Comparison of ENCODE assay signal across 12 mouse cellular contexts in genomic region chr6:125312171-125312570, GRCm38 (mm10). TPM values are rescaled to one million over a fixed set of nuclear protein-coding genes. Genes with fewer than 3 reads are reported as not detected.
DNase-seq lines count a peak whose midpoint lies in the region; ATAC-seq and TF ChIP-seq lines count a peak whose summit lies in the region.
"Had no signal": no experiment of that assay in that cellular context is flagged by ENCODE, and none has a peak within 500 bp of the region (broad histone marks: within the 10 kb centered on the region; RNA-seq: fewer than 3 reads in every experiment).

No protein-coding gene starts in this region.

- H3K36me3 ChIP-seq in heart, embryonic 15.5 days: peaks cover 24% of the 10 kb centered on the region
- H3K36me3 ChIP-seq in C2C12 (ENCODE audit: control insufficient read depth, insufficient read depth): peaks cover 28% of the 10 kb centered on the region
- H3K36me3 ChIP-seq in liver, embryonic 11.5 days (ENCODE audit: control insufficient read depth, insufficient read depth, low read length): no peaks in the 10 kb centered on the region; the same call in none of the 2 replicates

- ATAC-seq in heart, embryonic 15.5 days (replicated peaks; ENCODE audit: insufficient number of reproducible peaks, insufficient read depth, low FRiP score, low read depth): no peak
- no peak for ATAC-seq in liver, embryonic 11.5 days (replicated peaks; ENCODE audit: low FRiP score)
- ATAC-seq: activated CD4-positive, CD25-positive, alpha-beta regulatory T cell, adult 4 months had no signal

- H3K79me2 ChIP-seq in C2C12 (ENCODE audit: control insufficient read depth, insufficient read depth): peaks cover 18% of the 10 kb centered on the region

- H3K9ac ChIP-seq in heart, embryonic 15.5 days: peak overlapping the region; percentile 77
- H3K9ac ChIP-seq in liver, embryonic 11.5 days (ENCODE audit: low read depth, low read length): no peak overlapping the region

- TF ChIP-seq CTCF in C2C12 (IDR thresholded peaks at IDR 0.05; ENCODE audit: control insufficient read depth, insufficient read depth, insufficient read length): no peak
- no peak for TF ChIP-seq CTCF in embryonic fibroblast, embryonic 13.5 days (IDR thresholded peaks at IDR 0.05; ENCODE audit: borderline replicate concordance, insufficient read depth, low read length)

- H3K27me3 ChIP-seq in heart, embryonic 15.5 days: no peaks in the 10 kb centered on the region
- no peaks in the 10 kb centered on the region for H3K27me3 ChIP-seq in C2C12 (ENCODE audit: control insufficient read depth, insufficient read depth, insufficient read length)
- no peaks in the 10 kb centered on the region for H3K27me3 ChIP-seq in liver, embryonic 11.5 days (replicated peaks; ENCODE audit: control insufficient read depth, insufficient read depth, low read length)

- no peaks in the 10 kb centered on the region for H3K9me3 ChIP-seq in heart, embryonic 15.5 days (replicated peaks)
- no peaks in the 10 kb centered on the region for H3K9me3 ChIP-seq in liver, embryonic 11.5 days (ENCODE audit: control insufficient read depth, low read length)
- H3K9me3 ChIP-seq: forebrain, embryonic 10.5 days had no signal

- TF ChIP-seq POLR2A in embryonic fibroblast, embryonic 13.5 days (IDR thresholded peaks at IDR 0.05; ENCODE audit: low read depth, low read length): no peak

- intact Hi-C loops in heart, postnatal 25 days (cut with DNase I): loop anchor here (5.0 kb wide), 1 partner anchor 40 kb away; no protein-coding TSS in a partner anchor

- H3K79me3 ChIP-seq in C2C12 (ENCODE audit: low read depth): peaks cover 6% of the 10 kb centered on the region

- H3K4me1 ChIP-seq in heart, embryonic 15.5 days (replicated peaks): peaks cover 36% of the 10 kb centered on the region
- no peaks in the 10 kb centered on the region for H3K4me1 ChIP-seq in embryonic fibroblast, embryonic 13.5 days (ENCODE audit: control insufficient read depth, insufficient read depth, low read length)
- H3K4me1 ChIP-seq in liver, embryonic 11.5 days (replicated peaks; ENCODE audit: control insufficient read depth, insufficient read depth, low read length): peaks cover 18% of the 10 kb centered on the region

- H3K4me3 ChIP-seq in heart, embryonic 15.5 days: peak overlapping the region; percentile 64
- peak overlapping the region; percentile 56 for H3K4me3 ChIP-seq in C2C12 (ENCODE audit: insufficient read depth, poor library complexity, severe bottlenecking)
- peak overlapping the region; percentile 62 for H3K4me3 ChIP-seq in embryonic fibroblast, embryonic 13.5 days (ENCODE audit: insufficient read depth, low read length)
- H3K4me3 ChIP-seq in liver, embryonic 11.5 days (ENCODE audit: low read depth, low read length): peak overlapping the region; percentile 60

- peak overlapping the region; percentile 76 for H3K4me2 ChIP-seq in heart, embryonic 15.5 days
- peak overlapping the region; percentile 77 for H3K4me2 ChIP-seq in liver, embryonic 11.5 days

- no peak for DNase-seq in heart, postnatal 25 days (ENCODE audit: low spot score)
- no peak for DNase-seq in liver, embryonic 11.5 days (ENCODE audit: low spot score)
- DNase-seq in thymus, postnatal 14 days: no peak
- DNase-seq in layer of hippocampus, postnatal 14 days (ENCODE audit: low spot score in 2 of 2): no peak
- DNase-seq in cerebellum, adult 9-10 months: no peak
- DNase-seq: cerebellum, adult 11 months; right cerebral cortex, postnatal 25 days had no signal

- H3ac ChIP-seq in C2C12 (ENCODE audit: control insufficient read depth, insufficient read length, low read depth): no peak overlapping the region

- no peak overlapping the region for H3K27ac ChIP-seq in heart, embryonic 15.5 days
- no peak overlapping the region for H3K27ac ChIP-seq in embryonic fibroblast, embryonic 13.5 days (ENCODE audit: insufficient read depth, low read length)
- peak overlapping the region; percentile 45; the same call in 1 of the 2 replicates for H3K27ac ChIP-seq in liver, embryonic 11.5 days (ENCODE audit: low read depth, low read length)

- 66% methylated on average over 9 of the region's 9 CpGs for WGBS in heart, embryonic 15.5 days
- 79% methylated on average over 9 of the region's 9 CpGs for whole genome bisulfite sequencing in liver, embryonic 11.5 days

TF ChIP-seq in C2C12, 6 proteins besides CTCF, POLR2A, EP300 and RAD21:
- TF ChIP-seq MYOD1 (IDR thresholded peaks at IDR 0.05; ENCODE audit: control insufficient read depth, insufficient read length, low read depth) (no peak), USF1 (IDR thresholded peaks at IDR 0.05; ENCODE audit: low read depth) (no peak), CEBPB (IDR thresholded peaks at IDR 0.05; ENCODE audit: low read depth) (no peak), FOSL1 (IDR thresholded peaks at IDR 0.05; ENCODE audit: insufficient read depth, low read length, poor library complexity, severe bottlenecking) (no peak), MYOG (IDR thresholded peaks at IDR 0.05; ENCODE audit: control insufficient read depth, extremely low read depth, insufficient read length) (no peak), MAX (IDR thresholded peaks at IDR 0.05) (no peak)

RNA-seq across cellular contexts. Expression of gene Ltbr, which starts 1.5 kb away (rescaled TPM):
- polyA plus RNA-seq in heart, embryonic 15.5 days (2015; fragmentation: Nextera tagmentation; extraction: Ambion mirVana): 37.8 and 48.4 TPM in 2 replicates
- 10 to 100 TPM; 27.4 to 31.8 TPM for total RNA-seq in heart, postnatal 25 days (2021)
- polyA plus RNA-seq in C2C12 (2012; fragmentation: generic; extraction: Trizol): 83.0 TPM
- 67.1 and 77.6 TPM in 2 replicates for polyA plus RNA-seq in embryonic fibroblast, embryonic 13.5 days (2011; ENCODE audit: insufficient read length, low read depth, missing spikeins)
- polyA plus RNA-seq in liver, embryonic 11.5 days (2014; fragmentation: Nextera tagmentation; extraction: Ambion mirVana): 30.1 and 34.7 TPM in 2 replicates
- total RNA-seq in layer of hippocampus, postnatal 14 days (2021): 10 to 100 TPM in 1 of 2 experiments, 1 to 10 TPM in 1; 9.8 to 13.3 TPM
- polyA plus RNA-seq: activated CD4-positive, CD25-positive, alpha-beta regulatory T cell, adult 4 months had no signal

RNA-seq across cellular contexts. Expression of gene Scnn1a, which starts 8.3 kb away (rescaled TPM):
- 0.81 and 2.8 TPM in 2 replicates for polyA plus RNA-seq in heart, embryonic 15.5 days (2015; fragmentation: Nextera tagmentation; extraction: Ambion mirVana)
- under 1 TPM; 0.70 TPM for total RNA-seq in heart, postnatal 25 days (2021)
- polyA plus RNA-seq in C2C12 (2012; fragmentation: generic; extraction: Trizol): 0.16 TPM
- 0.48 and 0.70 TPM in 2 replicates for polyA plus RNA-seq in embryonic fibroblast, embryonic 13.5 days (2011; ENCODE audit: insufficient read length, low read depth, missing spikeins)
- polyA plus RNA-seq in liver, embryonic 11.5 days (2014; fragmentation: Nextera tagmentation; extraction: Ambion mirVana): 0.55 and 0.74 TPM in 2 replicates
- 1 to 10 TPM; 2.8 to 4.1 TPM for total RNA-seq in layer of hippocampus, postnatal 14 days (2021)
- polyA plus RNA-seq: activated CD4-positive, CD25-positive, alpha-beta regulatory T cell, adult 4 months had no signal

RNA-seq across cellular contexts. Expression of gene Tuba3a, which starts 26.3 kb away (rescaled TPM):
- 0.11 TPM in 1 of 2 replicates, not detected in the other for polyA plus RNA-seq in heart, embryonic 15.5 days (2015; fragmentation: Nextera tagmentation; extraction: Ambion mirVana)
- total RNA-seq in heart, postnatal 25 days (2021): not detected
- polyA plus RNA-seq in C2C12 (2012; fragmentation: generic; extraction: Trizol): 0.05 TPM
- polyA plus RNA-seq in embryonic fibroblast, embryonic 13.5 days (2011; ENCODE audit: insufficient read length, low read depth, missing spikeins): not detected in 2 replicates
- 0.12 TPM in 1 of 2 replicates, not detected in the other for polyA plus RNA-seq in liver, embryonic 11.5 days (2014; fragmentation: Nextera tagmentation; extraction: Ambion mirVana)
- not detected for total RNA-seq in layer of hippocampus, postnatal 14 days (2021)

RNA-seq across cellular contexts. Expression of gene Tnfrsf1a, which starts 37.0 kb away (rescaled TPM):
- polyA plus RNA-seq in heart, embryonic 15.5 days (2015; fragmentation: Nextera tagmentation; extraction: Ambion mirVana): 42.8 and 56.4 TPM in 2 replicates
- 10 to 100 TPM; 53.2 to 60.8 TPM for total RNA-seq in heart, postnatal 25 days (2021)
- polyA plus RNA-seq in C2C12 (2012; fragmentation: generic; extraction: Trizol): 65.4 TPM
- polyA plus RNA-seq in embryonic fibroblast, embryonic 13.5 days (2011; ENCODE audit: insufficient read length, low read depth, missing spikeins): 126 and 140 TPM in 2 replicates
- polyA plus RNA-seq in liver, embryonic 11.5 days (2014; fragmentation: Nextera tagmentation; extraction: Ambion mirVana): 37.0 and 38.0 TPM in 2 replicates
- total RNA-seq in layer of hippocampus, postnatal 14 days (2021): 10 to 100 TPM; 12.8 to 15.2 TPM
